Mouse (Mus musculus) spleen, embryonic (tissue): ENCODE measurements around the gene Snrpb.

Experiments
- CTCF ChIA-PET: fragments of 350-600 bp; sonication (Branson Sonifier 250); formaldehyde crosslinking; loops from one replicate; lab custom pipeline; 2022; lab: Charles Lee

Snrpb gene

GRCm38 (mm10) chr2:130143011-130143410 lies 36.2 kb downstream of the Snrpb start:
- CTCF ChIA-PET = no interaction called here

DNA sequence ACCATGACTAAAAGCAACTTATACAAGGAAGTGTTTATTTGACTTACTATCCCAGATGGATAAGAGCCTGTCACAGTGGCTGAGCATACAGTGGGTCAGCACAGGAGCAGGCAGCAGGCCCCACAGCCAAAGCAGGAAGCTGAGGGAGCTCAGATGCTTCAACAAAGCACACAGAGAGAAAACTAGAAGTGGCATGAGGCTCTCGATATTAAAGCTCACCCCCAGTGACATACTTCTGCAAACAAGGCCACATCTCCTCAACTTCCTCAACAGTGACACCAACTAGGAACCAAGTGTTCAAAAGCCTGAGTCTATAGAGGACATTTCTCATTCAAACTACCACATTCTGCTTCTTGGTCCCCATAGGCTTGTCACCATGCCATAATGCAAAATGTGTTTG lies 49.5 kb downstream of the Snrpb start:
- CTCF ChIA-PET = no interaction called here

DNA sequence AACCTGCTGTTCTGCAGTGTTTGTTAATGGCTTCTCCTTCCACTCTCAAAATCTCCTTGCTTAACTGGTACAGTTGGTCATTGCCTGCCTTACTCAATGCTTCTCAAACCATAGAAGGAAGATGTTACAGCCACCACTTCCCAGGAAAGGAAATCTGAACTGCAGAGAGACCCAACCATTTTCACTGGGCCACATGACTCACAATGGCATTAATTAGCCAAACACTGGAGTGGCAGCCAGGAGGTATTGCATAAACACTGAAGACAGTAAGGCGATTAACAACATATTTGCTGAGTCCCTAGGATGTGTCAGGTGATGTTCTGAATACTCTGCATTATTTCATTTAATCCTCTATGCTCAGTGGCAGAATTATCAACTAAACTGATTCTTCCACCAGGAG lies 53.1 kb downstream of the Snrpb start:
- CTCF ChIA-PET = no interaction called here

DNA sequence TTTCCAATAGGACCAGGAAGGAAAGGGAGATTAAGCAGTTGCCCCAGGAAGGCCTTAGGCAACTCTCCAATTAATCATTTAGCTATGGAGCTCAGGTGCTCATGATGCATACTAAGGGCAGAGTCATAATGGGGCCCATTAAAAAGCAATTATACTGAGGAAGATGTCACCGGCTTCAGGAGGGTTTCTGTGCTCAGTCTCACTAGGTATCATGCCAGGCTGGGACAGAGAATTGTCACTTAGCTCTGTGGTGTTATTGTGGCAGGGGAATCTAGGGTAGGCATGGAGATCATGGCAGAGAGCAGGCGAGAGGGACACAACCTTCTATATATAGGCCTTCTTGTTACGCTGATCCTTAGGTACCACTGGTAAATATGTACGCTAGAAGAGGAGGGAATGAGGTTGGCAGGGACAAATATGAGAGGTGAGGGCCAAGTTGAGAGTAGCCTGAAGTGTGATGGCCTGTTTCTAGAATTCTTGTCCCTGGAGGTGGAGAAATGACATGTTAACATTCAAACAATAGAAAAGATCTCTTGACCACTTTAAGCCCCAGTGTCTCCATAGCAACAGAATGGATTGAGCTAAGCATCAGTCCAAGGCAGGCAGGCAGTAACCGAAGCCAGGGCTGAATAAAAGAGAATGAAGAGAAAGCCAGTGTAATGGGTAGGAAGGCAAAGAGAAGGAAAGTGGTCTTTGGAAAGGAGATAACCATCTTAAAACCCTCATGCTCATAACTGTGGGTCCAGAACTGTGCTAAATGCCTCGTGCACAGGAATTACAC lies 53.7 kb downstream of the Snrpb start:
- CTCF ChIA-PET = no interaction called here
